Mouse (Mus musculus): ENCODE data around the gene Wdr20rt. TPM values are rescaled to one million over a fixed set of nuclear protein-coding genes. Genes with fewer than 3 reads are reported as not detected.
A peak's percentile ranks its signal among the peaks of the same experiment; 100 is the strongest.
"Not testable (repeated sequence)": the region's sequence is repeated elsewhere in the genome, so short reads cannot be mapped to it uniquely, and the experiment has no call there.

Wdr20rt gene
- not detected for polyA plus RNA-seq (2017; shearing (Covaris generic))

DNA sequence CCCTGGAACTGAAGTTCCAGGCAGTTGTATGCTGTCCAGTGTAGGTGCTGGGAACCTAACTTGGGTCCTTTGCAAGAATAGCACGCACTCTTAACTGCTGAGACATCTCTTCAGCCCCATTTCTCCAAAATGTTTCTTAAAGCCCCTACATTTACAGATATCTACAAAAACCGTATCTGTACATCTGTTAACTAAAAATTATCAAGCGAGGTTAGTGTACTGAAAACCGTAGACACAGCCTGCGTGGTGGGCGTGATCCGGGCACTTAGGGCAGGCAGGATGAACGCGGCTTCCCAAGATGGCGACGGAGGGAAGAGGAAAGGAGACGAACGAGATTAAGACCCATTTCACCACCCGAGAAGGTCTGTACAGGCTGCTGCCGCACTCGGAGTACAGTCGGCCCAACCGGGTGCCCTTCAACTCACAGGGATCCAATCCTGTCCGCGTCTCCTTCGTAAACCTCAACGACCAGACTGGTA, at the start of gene Wdr20rt:
Wdr20rt (plus strand) TSS at position 51 of the 479 bp plus-strand sequence.
- no peak for ATAC-seq

DNA sequence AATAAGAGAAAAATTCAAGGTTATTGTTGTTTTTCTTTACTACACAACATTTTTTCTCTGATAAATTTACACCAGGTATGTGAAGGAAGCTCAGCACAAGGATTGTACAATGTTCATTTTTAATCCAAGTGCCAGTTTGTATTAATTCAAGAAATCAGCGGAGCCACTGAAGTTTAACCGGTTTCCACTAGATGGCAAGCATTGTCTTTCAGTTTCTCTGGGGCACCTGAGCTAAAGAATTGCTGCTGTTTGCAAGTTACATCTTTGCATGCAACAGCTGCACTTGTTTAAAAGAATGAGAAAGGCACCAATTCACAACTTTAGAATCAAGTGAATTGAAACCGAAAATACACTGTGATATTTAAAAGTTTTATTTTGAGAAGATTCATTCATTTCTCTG, 38.0 kb upstream of the Wdr20rt start:
- no peak for ATAC-seq

GRCm38 (mm10) chr12:65189213-65189612, 36.1 kb upstream of the Wdr20rt start:
- ATAC-seq, result no peak

GRCm38 (mm10) chr12:65194003-65194530, 31.2 kb upstream of the Wdr20rt start:
- ATAC-seq, result no peak

DNA sequence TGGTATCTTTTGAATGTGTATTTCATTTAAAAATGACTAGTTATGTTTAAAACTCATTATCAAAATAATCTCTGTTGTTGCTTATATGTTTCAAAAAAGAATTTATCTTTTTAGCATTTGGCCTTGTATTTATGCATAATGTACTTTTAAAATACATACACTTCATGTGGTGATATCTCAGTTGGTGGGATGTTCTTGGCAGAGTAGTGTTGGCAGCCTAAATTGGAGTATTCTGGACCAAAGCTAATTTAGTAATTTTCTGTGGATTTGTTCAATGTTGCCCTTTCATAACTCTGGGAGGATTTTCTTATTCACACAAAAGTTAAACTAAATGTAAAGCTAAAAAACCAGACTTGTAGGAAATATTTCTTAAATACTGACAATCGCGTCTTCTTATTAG, 23.5 kb upstream of the Wdr20rt start:
- ATAC-seq, result no peak

DNA sequence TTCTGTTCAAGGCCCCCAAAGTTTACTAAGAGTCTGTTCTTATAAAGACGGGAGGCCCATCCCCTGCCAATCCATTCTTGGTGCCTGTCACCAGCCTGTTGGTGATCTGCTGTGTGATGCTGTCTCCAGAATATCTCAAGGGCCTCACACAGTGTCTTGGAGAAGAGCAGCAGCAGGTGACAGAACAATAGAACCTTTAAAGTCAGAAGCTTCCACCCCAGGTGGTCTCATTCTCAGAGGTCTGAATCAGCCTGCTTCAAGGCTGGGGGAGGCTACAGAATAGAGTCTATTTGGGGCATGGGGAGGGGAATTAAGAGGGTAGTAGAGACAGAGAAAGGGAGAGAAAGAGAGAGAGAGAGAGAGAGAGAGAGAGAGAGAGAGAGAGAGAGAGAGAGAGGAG, 18.9 kb upstream of the Wdr20rt start:
- ATAC-seq, result no peak

DNA sequence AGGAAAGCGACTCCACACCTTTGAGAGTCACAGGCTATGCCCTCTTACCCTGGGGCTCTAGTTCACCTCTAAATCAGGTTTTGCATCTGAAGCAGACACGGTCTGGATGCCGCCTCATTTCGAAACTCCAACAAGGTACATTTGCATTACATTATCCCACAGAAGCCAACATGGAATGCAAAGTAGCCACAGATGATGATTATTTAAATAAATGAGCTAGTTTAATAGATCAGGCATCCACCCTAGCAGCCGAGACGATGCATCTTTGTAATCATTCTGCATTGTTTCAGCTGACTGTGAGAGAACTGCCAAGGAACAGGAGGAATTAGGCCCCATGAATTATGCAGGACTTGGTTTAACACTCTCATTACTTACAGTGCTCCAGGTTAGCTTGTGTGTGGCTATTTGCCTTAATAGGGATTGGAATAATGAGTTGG, 8.9 kb upstream of the Wdr20rt start:
- ATAC-seq, result no peak

DNA sequence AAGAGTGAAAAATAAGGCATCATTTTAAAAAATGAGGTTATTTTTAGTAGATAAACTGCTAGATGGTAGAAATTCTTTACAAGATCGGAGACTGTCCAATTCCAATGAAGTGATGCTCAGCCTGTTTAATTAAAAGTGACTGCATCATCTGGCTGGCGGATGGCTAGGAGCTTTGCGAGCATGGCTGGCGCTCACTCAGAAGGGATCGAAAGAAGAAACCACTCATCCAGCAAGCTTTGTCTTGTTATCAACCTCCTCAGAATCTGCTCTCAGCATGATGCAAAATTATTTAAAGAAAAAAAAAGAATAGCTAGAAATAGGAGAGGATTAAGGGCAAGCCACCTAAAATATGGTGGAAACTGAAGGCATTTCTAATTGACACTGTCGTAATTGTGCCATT, 3.3 kb downstream of the Wdr20rt start:
- ATAC-seq, result no peak

DNA sequence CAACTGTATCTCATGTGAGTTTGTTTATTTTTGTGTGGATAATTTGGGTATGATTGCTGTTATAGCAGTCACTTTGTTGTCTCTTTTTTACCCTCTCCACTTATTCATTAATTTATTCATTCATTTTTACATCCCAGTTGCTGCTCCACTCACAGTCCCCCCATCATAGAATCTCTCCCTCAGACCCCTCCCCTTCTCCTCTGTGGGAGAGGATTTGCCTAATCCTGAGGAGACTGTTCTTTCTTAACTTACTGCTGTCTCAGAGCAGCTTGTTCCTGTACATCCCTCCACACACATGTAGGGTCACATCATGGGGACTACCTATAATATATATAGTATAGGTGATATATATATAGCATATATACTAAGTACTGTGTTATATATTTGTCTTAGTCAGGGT, 3.7 kb downstream of the Wdr20rt start:
- no peak for ATAC-seq

DNA sequence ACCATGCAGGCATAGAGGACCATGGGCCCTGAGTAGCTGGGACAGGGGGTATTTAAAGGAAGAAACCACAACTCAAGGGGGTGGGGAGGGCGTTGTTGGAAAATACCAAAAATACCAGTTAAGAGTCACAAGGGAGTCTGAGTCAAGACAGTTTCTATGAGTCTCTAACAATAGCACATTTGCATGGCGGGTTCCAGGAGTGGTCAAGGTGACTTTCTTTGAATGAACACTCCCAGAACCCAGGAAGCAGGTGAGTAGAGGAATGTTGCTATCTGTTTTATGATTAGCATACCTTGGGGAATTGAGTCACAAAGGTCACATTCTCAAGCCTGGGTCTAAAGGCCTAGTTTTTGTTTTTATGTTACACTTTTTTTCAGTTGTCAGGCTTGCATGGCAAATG, 7.5 kb downstream of the Wdr20rt start:
- ATAC-seq, result not testable (repeated sequence)

GRCm38 (mm10) chr12:65250116-65250738, 24.9 kb downstream of the Wdr20rt start:
- no peak for ATAC-seq

DNA sequence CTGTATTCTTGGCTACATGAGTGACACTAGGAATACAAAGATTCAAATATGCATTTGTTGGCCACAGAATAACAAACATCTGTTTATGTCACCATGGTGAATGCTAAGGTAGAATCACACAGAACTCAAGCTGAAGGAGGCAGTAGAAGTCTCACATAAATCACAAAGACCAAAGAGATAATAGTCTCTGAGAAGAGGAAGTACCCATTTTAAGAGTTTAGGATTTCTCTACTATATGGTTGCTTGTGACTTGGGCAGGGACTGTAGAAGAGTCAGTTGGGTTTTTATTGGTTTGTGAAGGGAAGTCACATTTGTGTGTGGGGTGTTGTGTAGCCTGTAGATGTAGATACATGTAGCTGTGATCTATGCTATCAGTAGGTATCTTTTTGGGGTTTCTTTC, 31.6 kb downstream of the Wdr20rt start:
- ATAC-seq, result no peak

DNA sequence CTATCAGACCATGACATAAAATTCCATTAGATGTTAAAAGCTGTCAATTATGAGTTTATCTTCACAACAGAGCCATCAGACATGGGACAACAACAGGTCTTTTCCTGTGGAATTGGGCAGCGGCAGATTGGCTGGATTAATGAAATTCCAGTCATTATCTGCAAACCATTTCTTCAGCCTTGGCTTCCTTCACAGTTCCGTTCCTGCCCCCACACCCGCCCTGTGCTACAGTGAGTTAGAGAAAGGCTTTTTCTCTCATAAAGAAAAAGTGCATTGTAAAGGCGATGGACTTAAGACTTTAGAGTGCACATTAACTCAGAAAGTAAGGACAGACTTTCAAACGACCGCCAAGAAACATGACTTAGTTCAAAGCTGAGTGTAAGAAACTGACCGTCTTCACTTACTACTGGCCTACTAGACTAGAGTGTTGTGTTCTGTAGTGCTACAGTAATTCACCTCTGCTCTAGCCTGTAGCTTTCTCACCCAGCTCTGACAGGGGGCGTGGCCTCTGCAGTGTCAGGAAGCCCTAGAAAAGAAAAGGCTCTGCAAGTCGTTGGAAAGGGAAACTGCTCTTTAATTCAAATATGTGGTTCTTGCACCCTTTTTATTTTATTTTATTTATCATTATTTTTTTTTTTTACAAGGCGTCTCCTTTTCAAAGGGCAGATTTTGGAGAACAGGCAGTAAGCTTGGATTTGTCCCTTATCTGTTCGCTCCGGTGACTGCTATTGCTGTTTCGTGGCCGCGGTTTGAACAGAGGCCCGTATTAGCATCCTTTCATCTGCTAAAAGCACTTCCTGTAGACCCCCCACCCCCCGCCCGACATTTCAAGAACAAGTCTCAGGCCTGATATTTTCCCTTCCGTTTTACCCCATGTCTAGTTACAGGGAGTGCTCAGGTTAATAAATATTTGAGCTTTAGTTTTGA, 33.2 kb downstream of the Wdr20rt start:
- ATAC-seq, result peak; percentile 88

GRCm38 (mm10) chr12:65259139-65260111, 34.1 kb downstream of the Wdr20rt start:
- ATAC-seq, result peak; percentile 66

- ATAC-seq, result no peak
Measured at GRCm38 (mm10) chr12:65268311-65268984, 43.1 kb downstream of the Wdr20rt start.

DNA sequence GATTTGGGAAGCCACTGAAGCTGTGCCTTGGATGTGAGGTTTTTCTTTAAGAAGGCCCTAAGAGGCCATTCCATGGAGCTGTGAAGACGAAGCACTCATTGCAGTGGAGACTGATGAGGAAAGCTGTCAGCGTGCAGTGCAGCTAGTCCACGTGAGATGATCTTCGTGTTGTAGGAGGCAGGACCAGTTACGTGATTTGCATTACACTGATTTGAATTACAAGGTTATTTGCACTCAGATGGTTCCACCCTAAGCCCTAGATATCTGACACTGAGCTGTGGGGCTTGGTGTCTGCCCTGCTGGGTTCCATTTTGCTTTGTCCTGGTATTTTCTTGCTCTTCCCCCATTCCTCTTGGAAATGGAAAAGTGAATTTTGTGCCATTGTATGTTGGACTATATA, 44.1 kb downstream of the Wdr20rt start:
- no peak for ATAC-seq

DNA sequence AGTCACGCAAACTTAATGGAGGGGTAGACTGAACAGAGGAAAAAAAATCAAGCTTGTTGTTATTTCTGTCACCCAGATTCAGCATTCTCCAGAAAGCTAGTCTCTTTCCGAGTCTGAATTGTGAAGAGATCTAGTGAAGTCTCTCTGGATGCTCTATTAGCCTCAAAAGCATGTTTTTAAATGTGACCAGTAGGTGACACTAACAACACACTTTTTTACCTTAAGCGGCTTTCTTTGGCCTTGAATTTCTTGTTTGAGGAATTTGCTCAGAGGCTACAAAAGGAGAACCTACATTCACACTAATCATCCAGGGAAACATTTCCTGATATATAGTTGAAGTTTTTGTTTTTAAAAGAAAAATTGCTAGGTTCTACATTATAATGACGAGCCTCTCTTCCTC, 48.5 kb downstream of the Wdr20rt start:
- ATAC-seq, result no peak
